Mouse (Mus musculus) limb, embryonic 14.5 days (tissue): Measurements from ENCODE around the gene Pik3cd. TPM values are rescaled to one million over a fixed set of nuclear protein-coding genes. Genes with fewer than 3 reads are reported as not detected.

ENCODE experiments used
- ATAC-seq: fragments of 200-750 bp; cut with Nextera tagmentation; 2 replicates; pipeline ENCODE4 v1.8.0; 2017; ENCODE audit warnings: low read depth, moderate number of reproducible peaks, moderate TSS enrichment; ENCODE audit not compliant: low FRiP score
- DNase-seq: peaks from one replicate; pipeline ENCODE4 v3.0.0-alpha.2; 2015; ENCODE audit warnings: low spot score
- H3K27ac ChIP-seq: fragments of 300-500 bp; sonication (generic); replicated peaks from 2 replicates; pipeline ENCODE4 v1.5.1; 2014; ENCODE audit warnings: low read depth, mild to moderate bottlenecking, low read length, moderate library complexity, mixed read lengths
- H3K27me3 ChIP-seq: fragments of 300-500 bp; sonication (generic); 2 replicates; pipeline ENCODE4 v1.6.1; 2014; ENCODE audit warnings: low read length, mixed read lengths; ENCODE audit not compliant: control insufficient read depth, insufficient read depth
- H3K36me3 ChIP-seq: fragments of 300-500 bp; sonication (generic); 2 replicates; pipeline ENCODE4 v1.6.1; 2014; ENCODE audit warnings: mild to moderate bottlenecking, low read length, moderate library complexity, mixed read lengths; ENCODE audit not compliant: control insufficient read depth, insufficient read depth
- H3K4me1 ChIP-seq: fragments of 300-500 bp; sonication (generic); 2 replicates; pipeline ENCODE4 v1.6.1; 2014; ENCODE audit warnings: antibody characterized with exemption, low read length, mixed read lengths; ENCODE audit not compliant: control insufficient read depth, insufficient read depth
- H3K4me2 ChIP-seq: fragments of 300-500 bp; sonication (generic); replicated peaks from 2 replicates; pipeline ENCODE4 v1.6.1; 2014; ENCODE audit warnings: low read depth, mild to moderate bottlenecking, low read length, moderate library complexity; ENCODE audit not compliant: severe bottlenecking
- H3K4me3 ChIP-seq: fragments of 300-500 bp; sonication (generic); replicated peaks from 2 replicates; pipeline ENCODE4 v1.5.1; 2014; ENCODE audit warnings: low read length
- H3K9ac ChIP-seq: fragments of 300-500 bp; sonication (generic); 2 replicates; pipeline ENCODE4 v1.6.1; 2014; ENCODE audit warnings: mild to moderate bottlenecking, low read depth, low read length, moderate library complexity; ENCODE audit not compliant: severe bottlenecking
- H3K9me3 ChIP-seq: fragments of 300-500 bp; sonication (generic); 2 replicates; pipeline ENCODE4 v1.6.1; 2016; ENCODE audit warnings: low read length; ENCODE audit not compliant: control insufficient read depth
- POLR2A ChIP-seq: fragments of 200-500 bp; IDR thresholded peaks from 2 replicates; pipeline ENCODE4 v1.8.0; 2012; ENCODE audit warnings: inconsistent platforms, mild to moderate bottlenecking, moderate library complexity, borderline replicate concordance; ENCODE audit not compliant: insufficient read depth, insufficient read length; ENCODE audit errors: extremely low read depth
- WGBS: fragments of 180-500 bp; shearing (Covaris S2); extraction: QIAGEN DNeasy Blood & Tissue Kit; methylation state at CpG from one replicate; pipeline ENCODE4 v1.1.7; 2014; 5-methylcytosine and 5-hydroxymethylcytosine counted together
- polyA plus RNA-seq, 2 experiments: library from polyadenylated mRNA; depleted of rRNA in 1 of 2; stranded (reverse) in 1 of 2; unstranded in 1 of 2; fragments of >200 nt; fragmentation: Nextera tagmentation in 1 of 2; extraction: Ambion mirVana in 1 of 2; gene quantifications; 2 replicates each; pipeline versions ENCODE4 v1.2.1 to v1.2.3; 2012 to 2014

Gene Pik3cd
- polyA plus RNA-seq, 2 experiments, result 5.1 to 5.7 TPM

GRCm38 (mm10) chr4:149719686-149720085 is 17.3 kb upstream of the Pik3cd start:
- TF ChIP-seq POLR2A, result no peak
- H3K9me3 ChIP-seq, result no peaks in the 10 kb centered on the region
- no peak for DNase-seq
- no peaks in the 10 kb centered on the region for H3K27me3 ChIP-seq
- peaks cover 94% of the 10 kb centered on the region for H3K36me3 ChIP-seq
- H3K4me2 ChIP-seq, result no peak overlapping the region
- WGBS, result 76% methylated on average over 6 of the region's 6 CpGs
- no peak for ATAC-seq
- no peak overlapping the region for H3K27ac ChIP-seq
- H3K4me3 ChIP-seq, result no peak overlapping the region
- no peaks in the 10 kb centered on the region for H3K4me1 ChIP-seq
- no peak overlapping the region for H3K9ac ChIP-seq

GRCm38 (mm10) chr4:149714542-149714941 is 12.2 kb upstream of the Pik3cd start:
- H3K36me3 ChIP-seq, result peaks cover 51% of the 10 kb centered on the region
- no peak overlapping the region for H3K4me2 ChIP-seq
- TF ChIP-seq POLR2A, result no peak
- no peak overlapping the region for H3K4me3 ChIP-seq
- ATAC-seq (no peak), DNase-seq (no peak)
- WGBS, result 88% methylated on average over 3 of the region's 3 CpGs
- no peaks in the 10 kb centered on the region for H3K27me3 ChIP-seq
- H3K4me1 ChIP-seq, result no peaks in the 10 kb centered on the region
- no peaks in the 10 kb centered on the region for H3K9me3 ChIP-seq
- H3K9ac ChIP-seq, result no peak overlapping the region
- no peak overlapping the region for H3K27ac ChIP-seq

- Histone ChIP-seq H3K4me2 (no peak overlapping the region), H3K9me3 (no peaks in the 10 kb centered on the region), H3K27ac (no peak overlapping the region), H3K4me1 (no peaks in the 10 kb centered on the region), H3K4me3 (no peak overlapping the region), H3K36me3 (peaks cover 25% of the 10 kb centered on the region), H3K27me3 (no peaks in the 10 kb centered on the region), H3K9ac (0 out of 2 replicates have a peak overlapping the region, but pooled peaks have one; percentile 7)
- no peak for TF ChIP-seq POLR2A
- DNase-seq, result peak; percentile 42
- WGBS, result 22% methylated on average over 7 of the region's 7 CpGs
- no peak for ATAC-seq
Observed at GRCm38 (mm10) chr4:149711955-149712354, 9.6 kb upstream of the Pik3cd start.

GRCm38 (mm10) chr4:149711485-149711884 is 9.1 kb upstream of the Pik3cd start:
- H3K27me3 ChIP-seq, result no peaks in the 10 kb centered on the region
- no peaks in the 10 kb centered on the region for H3K4me1 ChIP-seq
- peaks cover 20% of the 10 kb centered on the region for H3K36me3 ChIP-seq
- no peak overlapping the region for H3K4me2 ChIP-seq
- DNase-seq, result no peak
- ATAC-seq, result no peak
- TF ChIP-seq POLR2A, result no peak
- H3K27ac ChIP-seq, result no peak overlapping the region
- no peak overlapping the region for H3K4me3 ChIP-seq
- 92% methylated on average over 5 of the region's 5 CpGs for WGBS
- H3K9me3 ChIP-seq, result no peaks in the 10 kb centered on the region
- H3K9ac ChIP-seq, result 0 out of 2 replicates have a peak overlapping the region, but pooled peaks have one; percentile 7

GRCm38 (mm10) chr4:149710510-149710909 is 8.1 kb upstream of the Pik3cd start:
- Histone ChIP-seq H3K4me2 (no peak overlapping the region), H3K27ac (no peak overlapping the region), H3K9ac (no peak overlapping the region), H3K36me3 (peaks cover 10% of the 10 kb centered on the region), H3K4me1 (no peaks in the 10 kb centered on the region), H3K9me3 (no peaks in the 10 kb centered on the region), H3K27me3 (no peaks in the 10 kb centered on the region), H3K4me3 (no peak overlapping the region)
- ATAC-seq (peak; percentile 65; the same call in 1 of the 2 replicates), DNase-seq (peak; percentile 73)
- 21% methylated on average over 5 of the region's 5 CpGs for WGBS
- no peak for TF ChIP-seq POLR2A

- Histone ChIP-seq H3K36me3 (no peaks in the 10 kb centered on the region), H3K27ac (no peak overlapping the region), H3K9ac (no peak overlapping the region), H3K4me2 (no peak overlapping the region), H3K27me3 (no peaks in the 10 kb centered on the region), H3K9me3 (no peaks in the 10 kb centered on the region), H3K4me3 (no peak overlapping the region), H3K4me1 (no peaks in the 10 kb centered on the region)
- no peak for TF ChIP-seq POLR2A
- DNase-seq (no peak), ATAC-seq (no peak)
- 88% methylated on average over 8 of the region's 8 CpGs for WGBS
Observed at GRCm38 (mm10) chr4:149705941-149706340, 3.6 kb upstream of the Pik3cd start.
